Mouse (Mus musculus) CD4-positive helper T cell, adult 2 months (primary cell): ENCODE data around the gene Mrpl1.

ENCODE experiments used
- DNase-seq: peaks from one replicate; pipeline ENCODE4 v3.0.0-alpha.2; 2012; ENCODE audit warnings: low read depth, missing footprints, low spot score

Gene Mrpl1

GRCm38 (mm10) chr5:96209459-96209858 is at the start of gene Mrpl1:
Gene Mrpl1 (plus strand): TSS chr5:96209493.
- DNase-seq, result peak; percentile 87

GRCm38 (mm10) chr5:96160467-96161262 is 48.6 kb upstream of the Mrpl1 start:
- peak; percentile 60 for DNase-seq

- DNase-seq, result no peak
Observed at GRCm38 (mm10) chr5:96161263-96161577, 48.1 kb upstream of the Mrpl1 start.

- DNase-seq, result peak; percentile 85
Observed at GRCm38 (mm10) chr5:96161578-96162398, 47.5 kb upstream of the Mrpl1 start.

GRCm38 (mm10) chr5:96162399-96163331 is 46.6 kb upstream of the Mrpl1 start:
- peak; percentile 90 for DNase-seq

GRCm38 (mm10) chr5:96163396-96164020 is 45.8 kb upstream of the Mrpl1 start:
- peak; percentile 70 for DNase-seq

GRCm38 (mm10) chr5:96164021-96164411 is 45.3 kb upstream of the Mrpl1 start, which contains the start of gene Cnot6l:
Gene Cnot6l (minus strand): TSS chr5:96164171.
- DNase-seq, result peak; percentile 87

GRCm38 (mm10) chr5:96166761-96167160 is 42.5 kb upstream of the Mrpl1 start:
- peak; percentile 30 for DNase-seq

GRCm38 (mm10) chr5:96170443-96170842 is 38.9 kb upstream of the Mrpl1 start:
- no peak for DNase-seq

GRCm38 (mm10) chr5:96171765-96172164 is 37.5 kb upstream of the Mrpl1 start:
- no peak for DNase-seq

- peak; percentile 66 for DNase-seq
Observed at GRCm38 (mm10) chr5:96176121-96176520, 33.2 kb upstream of the Mrpl1 start.

- peak; percentile 61 for DNase-seq
Observed at GRCm38 (mm10) chr5:96176879-96177358, 32.4 kb upstream of the Mrpl1 start.

GRCm38 (mm10) chr5:96183211-96183610 is 26.1 kb upstream of the Mrpl1 start:
- no peak for DNase-seq

- no peak for DNase-seq
Observed at GRCm38 (mm10) chr5:96183987-96184386, 25.3 kb upstream of the Mrpl1 start.

- DNase-seq, result no peak
Observed at GRCm38 (mm10) chr5:96189761-96190160, 19.5 kb upstream of the Mrpl1 start.

- no peak for DNase-seq
Observed at GRCm38 (mm10) chr5:96191251-96191650, 18.0 kb upstream of the Mrpl1 start.

- no peak for DNase-seq
Observed at GRCm38 (mm10) chr5:96196547-96197052, 12.7 kb upstream of the Mrpl1 start.

GRCm38 (mm10) chr5:96198271-96198670 is 11.0 kb upstream of the Mrpl1 start:
- no peak for DNase-seq

GRCm38 (mm10) chr5:96200269-96200668 is 9.0 kb upstream of the Mrpl1 start:
- peak; percentile 29 for DNase-seq

GRCm38 (mm10) chr5:96201462-96202154 is 7.7 kb upstream of the Mrpl1 start:
- peak; percentile 66 for DNase-seq
